Mouse (Mus musculus) liver, embryonic 14.5 days (tissue): ENCODE measurements around the gene Itpkb.
"Not testable (repeated sequence)": the region's sequence is repeated elsewhere in the genome, so short reads cannot be mapped to it uniquely, and the experiment has no call there.

Experiments used
- CTCF ChIP-seq: IDR thresholded peaks from 2 replicates; pipeline ENCODE4 v1.5.1; 2016; ENCODE audit warnings: antibody characterized with exemption, low read depth, control low read depth
- EP300 ChIP-seq: IDR thresholded peaks from 2 replicates; pipeline ENCODE4 v1.6.1; 2016; ENCODE audit warnings: antibody characterized with exemption, low read depth

DNA sequence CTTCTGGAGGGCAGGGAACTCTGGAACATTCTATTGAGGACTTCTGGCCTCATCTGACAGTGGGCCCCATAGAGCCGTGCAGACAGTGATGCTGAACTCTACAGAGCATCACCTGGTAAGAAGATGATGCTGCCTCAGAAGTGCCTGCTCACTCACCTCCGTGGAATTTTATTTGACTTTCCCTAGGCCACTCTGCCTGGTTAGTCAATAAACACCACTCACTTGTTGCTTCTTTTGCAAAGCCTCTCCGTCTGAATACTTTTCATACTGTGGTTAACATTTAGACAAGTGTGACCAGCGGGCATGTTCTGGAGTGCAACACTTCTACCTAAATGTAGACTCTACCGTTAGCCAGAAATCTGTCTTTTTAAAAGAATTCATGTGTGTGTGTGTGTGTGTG is 42.0 kb downstream of the Itpkb start:
- not testable (repeated sequence) for TF ChIP-seq CTCF, EP300
